Mouse (Mus musculus): ENCODE measurements around the gene Ripk1. TPM values are rescaled to one million over a fixed set of nuclear protein-coding genes. Genes with fewer than 3 reads are reported as not detected.

Ripk1 gene
- total and polyA plus RNA-seq, 2 experiments from 2014 or later, result 4.8 to 6.4 TPM

GRCm38 (mm10) chr13:34046421-34047012 lies 44.4 kb downstream of the Ripk1 start:
- no peak overlapping the region for H3K4me2 ChIP-seq (ENCODE audit: low read depth, low read length)
- TF ChIP-seq CTCF (IDR thresholded peaks at IDR 0.05; ENCODE audit: low read depth), result peak; percentile 96
- 38% methylated on average over 11 of the region's 11 CpGs for WGBS
- peak; percentile 95 for DNase-seq (ENCODE audit: low spot score)
- H3K27ac ChIP-seq, result no peak overlapping the region
- H3K9me3 ChIP-seq (ENCODE audit: low read length), result no peaks in the 10 kb centered on the region
- H3K27me3 ChIP-seq (ENCODE audit: insufficient read depth, low read length), result no peaks in the 10 kb centered on the region
- no peaks in the 10 kb centered on the region for H3K4me1 ChIP-seq (ENCODE audit: insufficient read depth, low read length)
- peak; percentile 95 for ATAC-seq
- no peak overlapping the region for H3K4me3 ChIP-seq (ENCODE audit: low read length)
- H3K9ac ChIP-seq (replicated peaks; ENCODE audit: low read length), result no peak overlapping the region
- 0 out of 2 replicates have a peak, but pooled peaks cover 5% of the 10 kb centered on the region for H3K36me3 ChIP-seq (ENCODE audit: insufficient read depth, low read length)

GRCm38 (mm10) chr13:34047526-34047925 lies 45.4 kb downstream of the Ripk1 start:
- H3K27me3 ChIP-seq (ENCODE audit: insufficient read depth, low read length), result no peaks in the 10 kb centered on the region
- H3K9ac ChIP-seq (replicated peaks; ENCODE audit: low read length), result no peak overlapping the region
- H3K4me2 ChIP-seq (ENCODE audit: low read depth, low read length), result no peak overlapping the region
- H3K36me3 ChIP-seq (ENCODE audit: insufficient read depth, low read length), result 0 out of 2 replicates have a peak, but pooled peaks cover 6% of the 10 kb centered on the region
- no peak overlapping the region for H3K27ac ChIP-seq
- H3K9me3 ChIP-seq (ENCODE audit: low read length), result no peaks in the 10 kb centered on the region
- no peaks in the 10 kb centered on the region for H3K4me1 ChIP-seq (ENCODE audit: insufficient read depth, low read length)
- H3K4me3 ChIP-seq (ENCODE audit: low read length), result no peak overlapping the region
- no peak for TF ChIP-seq CTCF (IDR thresholded peaks at IDR 0.05; ENCODE audit: low read depth)
- 84% methylated on average over 3 of the region's 3 CpGs for whole genome bisulfite sequencing
- ATAC-seq (no peak), DNase-seq (ENCODE audit: low spot score) (no peak)

GRCm38 (mm10) chr13:34050479-34050878 lies 48.3 kb downstream of the Ripk1 start:
- Histone ChIP-seq H3K4me1 (ENCODE audit: insufficient read depth, low read length) (no peaks in the 10 kb centered on the region), H3K4me2 (ENCODE audit: low read depth, low read length) (no peak overlapping the region), H3K27me3 (ENCODE audit: insufficient read depth, low read length) (no peaks in the 10 kb centered on the region), H3K4me3 (ENCODE audit: low read length) (no peak overlapping the region), H3K27ac (no peak overlapping the region), H3K36me3 (ENCODE audit: insufficient read depth, low read length) (peaks cover 14% of the 10 kb centered on the region; the same call in 1 of the 2 replicates), H3K9me3 (ENCODE audit: low read length) (no peaks in the 10 kb centered on the region), H3K9ac (replicated peaks; ENCODE audit: low read length) (no peak overlapping the region)
- 96% methylated on average over 8 of the region's 8 CpGs for WGBS
- no peak for TF ChIP-seq CTCF (IDR thresholded peaks at IDR 0.05; ENCODE audit: low read depth)
- no peak for ATAC-seq
- DNase-seq (ENCODE audit: low spot score), result no peak

- Histone ChIP-seq H3K27me3 (ENCODE audit: insufficient read depth, low read length) (no peaks in the 10 kb centered on the region), H3K27ac (no peak overlapping the region), H3K9me3 (ENCODE audit: low read length) (no peaks in the 10 kb centered on the region), H3K4me3 (ENCODE audit: low read length) (no peak overlapping the region), H3K4me1 (ENCODE audit: insufficient read depth, low read length) (no peaks in the 10 kb centered on the region), H3K4me2 (ENCODE audit: low read depth, low read length) (no peak overlapping the region), H3K9ac (replicated peaks; ENCODE audit: low read length) (no peak overlapping the region), H3K36me3 (ENCODE audit: insufficient read depth, low read length) (peaks cover 18% of the 10 kb centered on the region; the same call in 1 of the 2 replicates)
- DNase-seq (ENCODE audit: low spot score) (no peak), ATAC-seq (no peak)
- WGBS, result 93% methylated on average over 3 of the region's 3 CpGs
- TF ChIP-seq CTCF (IDR thresholded peaks at IDR 0.05; ENCODE audit: low read depth), result no peak
Observed at GRCm38 (mm10) chr13:34051692-34052091, 49.5 kb downstream of the Ripk1 start.

GRCm38 (mm10) chr13:34053673-34054282 lies 51.6 kb downstream of the Ripk1 start:
- DNase-seq (ENCODE audit: low spot score) (no peak), ATAC-seq (no peak)
- Histone ChIP-seq H3K36me3 (ENCODE audit: insufficient read depth, low read length) (peaks cover 13% of the 10 kb centered on the region; the same call in 1 of the 2 replicates), H3K9ac (replicated peaks; ENCODE audit: low read length) (no peak overlapping the region), H3K9me3 (ENCODE audit: low read length) (no peaks in the 10 kb centered on the region), H3K27me3 (ENCODE audit: insufficient read depth, low read length) (no peaks in the 10 kb centered on the region), H3K27ac (no peak overlapping the region), H3K4me1 (ENCODE audit: insufficient read depth, low read length) (no peaks in the 10 kb centered on the region), H3K4me3 (ENCODE audit: low read length) (no peak overlapping the region), H3K4me2 (ENCODE audit: low read depth, low read length) (no peak overlapping the region)
- TF ChIP-seq CTCF (IDR thresholded peaks at IDR 0.05; ENCODE audit: low read depth), result no peak
- 81% methylated on average over 13 of the region's 13 CpGs for WGBS

DNA sequence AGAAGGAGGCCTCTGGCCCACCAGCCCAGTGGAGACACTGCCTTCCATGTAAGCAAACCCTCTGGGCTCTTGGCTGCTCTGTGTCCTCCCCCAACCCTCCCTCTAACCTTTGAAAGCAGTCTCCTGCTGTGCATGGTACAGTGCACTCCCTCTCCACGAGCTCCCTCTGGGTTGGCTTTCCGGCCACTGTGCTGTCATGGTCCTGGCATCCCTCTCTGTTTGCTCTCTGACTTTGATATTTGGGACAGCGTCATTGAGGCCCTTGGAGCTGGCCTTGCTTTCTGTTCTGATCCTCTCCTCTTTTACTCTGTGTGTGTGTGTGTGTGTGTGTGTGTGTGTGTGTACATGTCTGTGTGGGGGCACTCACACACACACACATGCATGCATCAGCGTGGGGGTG lies 52.2 kb downstream of the Ripk1 start:
- Histone ChIP-seq H3K9me3 (ENCODE audit: low read length) (no peaks in the 10 kb centered on the region), H3K4me2 (ENCODE audit: low read depth, low read length) (no peak overlapping the region), H3K27ac (no peak overlapping the region), H3K9ac (replicated peaks; ENCODE audit: low read length) (no peak overlapping the region), H3K4me1 (ENCODE audit: insufficient read depth, low read length) (no peaks in the 10 kb centered on the region), H3K27me3 (ENCODE audit: insufficient read depth, low read length) (no peaks in the 10 kb centered on the region), H3K4me3 (ENCODE audit: low read length) (no peak overlapping the region), H3K36me3 (ENCODE audit: insufficient read depth, low read length) (peaks cover 13% of the 10 kb centered on the region; the same call in 1 of the 2 replicates)
- no peak for TF ChIP-seq CTCF (IDR thresholded peaks at IDR 0.05; ENCODE audit: low read depth)
- WGBS, result 59% methylated on average over 4 of the region's 4 CpGs
- no peak for DNase-seq (ENCODE audit: low spot score)
- ATAC-seq, result 0 out of 2 replicates have a peak, but pooled peaks have one; percentile 24

DNA sequence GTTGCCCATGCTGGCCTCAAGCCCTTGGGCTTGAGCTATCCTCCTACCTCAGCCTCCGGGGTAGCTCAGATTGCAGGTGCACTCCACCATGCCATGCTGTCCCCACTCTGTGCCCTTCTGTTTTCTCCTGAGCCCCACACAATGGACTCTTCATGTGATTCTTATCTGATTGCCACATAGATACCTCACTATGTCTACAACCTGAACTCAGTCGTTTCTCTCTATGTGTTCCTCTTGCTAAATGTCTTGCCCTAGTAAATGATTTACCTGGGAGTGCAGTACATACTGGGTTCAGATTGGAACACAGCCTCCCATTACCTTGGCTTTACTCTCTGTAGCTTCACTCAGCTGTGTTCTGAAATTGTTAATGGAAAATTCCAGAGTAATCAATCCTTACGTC lies 52.8 kb downstream of the Ripk1 start:
- H3K4me3 ChIP-seq (ENCODE audit: low read length), result no peak overlapping the region
- TF ChIP-seq CTCF (IDR thresholded peaks at IDR 0.05; ENCODE audit: low read depth), result no peak
- WGBS, result 87% methylated on average over 3 of the region's 3 CpGs
- no peaks in the 10 kb centered on the region for H3K27me3 ChIP-seq (ENCODE audit: insufficient read depth, low read length)
- no peaks in the 10 kb centered on the region for H3K9me3 ChIP-seq (ENCODE audit: low read length)
- H3K9ac ChIP-seq (replicated peaks; ENCODE audit: low read length), result no peak overlapping the region
- no peak overlapping the region for H3K4me2 ChIP-seq (ENCODE audit: low read depth, low read length)
- ATAC-seq (no peak), DNase-seq (ENCODE audit: low spot score) (no peak)
- H3K27ac ChIP-seq, result no peak overlapping the region
- no peaks in the 10 kb centered on the region for H3K4me1 ChIP-seq (ENCODE audit: insufficient read depth, low read length)
- peaks cover 13% of the 10 kb centered on the region; the same call in 1 of the 2 replicates for H3K36me3 ChIP-seq (ENCODE audit: insufficient read depth, low read length)
